Mouse (Mus musculus): ENCODE measurements around the gene Pard3.

Pard3 gene

GRCm38 (mm10) chr8:127341046-127341445, 277.4 kb downstream of the Pard3 start:
- DNase-seq (ENCODE audit: low spot score), result no peak

DNA sequence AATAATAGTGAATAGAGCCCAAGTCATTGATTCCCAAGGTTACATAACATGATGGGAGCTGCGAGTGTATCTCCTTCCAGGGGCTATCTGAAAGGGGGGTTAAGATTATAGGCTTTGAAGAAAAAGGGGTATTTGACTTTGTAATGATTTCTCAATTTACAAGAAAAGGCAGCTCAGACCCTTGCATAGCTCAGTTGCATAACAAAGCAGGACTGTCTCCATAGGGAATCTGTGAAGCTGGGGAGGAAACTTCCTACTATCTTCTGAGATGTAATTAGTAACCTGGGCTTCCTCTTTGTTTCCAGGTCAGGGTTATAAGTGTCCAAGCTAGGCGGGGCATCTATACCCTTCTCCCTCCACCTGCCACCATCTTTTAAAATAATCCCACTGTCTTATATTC, 279.4 kb downstream of the Pard3 start:
- no peak for DNase-seq (ENCODE audit: low spot score)

DNA sequence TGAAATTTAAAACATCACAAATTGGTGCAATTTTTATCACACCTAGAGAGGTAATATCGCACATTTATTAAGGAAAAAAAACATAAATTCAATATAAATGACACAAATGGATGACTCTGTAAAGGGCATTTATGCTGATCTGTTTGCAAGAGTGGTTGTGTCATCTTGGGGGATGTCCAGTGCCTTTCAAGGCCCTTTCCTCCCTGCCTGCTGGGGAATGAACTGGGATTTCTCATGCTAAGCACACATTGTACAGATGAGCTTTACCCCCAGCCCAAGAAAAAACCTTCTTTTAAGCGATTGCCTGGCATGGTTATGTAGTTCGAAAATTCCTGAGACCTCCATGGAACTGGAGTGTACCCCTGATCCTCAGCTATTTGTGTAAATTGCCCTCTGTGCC, 280.7 kb downstream of the Pard3 start:
- no peak for DNase-seq (ENCODE audit: low spot score)

GRCm38 (mm10) chr8:127345912-127346423, 282.3 kb downstream of the Pard3 start:
- no peak for DNase-seq (ENCODE audit: low spot score)

DNA sequence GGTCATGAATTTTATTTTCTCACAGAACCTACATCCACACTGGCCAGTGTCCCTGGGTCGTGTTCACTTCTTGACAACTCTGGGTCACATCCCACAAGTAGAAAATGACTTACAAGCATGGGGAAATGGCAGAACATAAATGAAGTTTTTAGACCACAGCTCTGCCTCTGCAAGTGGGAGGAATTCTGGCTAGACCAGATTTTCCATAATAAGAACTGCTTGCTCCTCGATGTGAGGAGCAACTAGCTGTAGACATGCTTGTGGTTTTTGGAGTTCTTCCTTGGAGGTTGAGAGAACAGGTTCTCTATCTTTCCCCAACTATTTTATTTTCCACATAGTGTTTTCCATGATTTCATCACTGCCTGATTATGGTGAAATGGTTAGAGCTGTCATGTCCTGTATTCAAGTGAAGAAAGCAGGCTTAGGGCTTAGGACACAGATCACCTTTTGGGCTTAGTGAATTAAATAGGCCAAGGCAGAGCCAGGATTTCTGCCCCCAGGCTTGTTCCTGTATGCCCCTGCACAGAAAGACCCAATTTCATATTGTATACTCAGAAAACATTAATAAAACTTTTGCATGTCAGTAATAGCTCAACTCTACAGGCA, 284.3 kb downstream of the Pard3 start:
- no peak for DNase-seq (ENCODE audit: low spot score)

- no peak for DNase-seq (ENCODE audit: low spot score)
Observed at GRCm38 (mm10) chr8:127361796-127362195, 298.1 kb downstream of the Pard3 start.

- DNase-seq (ENCODE audit: low spot score), result no peak
Observed at GRCm38 (mm10) chr8:127368347-127368746, 304.7 kb downstream of the Pard3 start.

GRCm38 (mm10) chr8:127371326-127371949, 307.7 kb downstream of the Pard3 start:
- DNase-seq (ENCODE audit: low spot score), result no peak

DNA sequence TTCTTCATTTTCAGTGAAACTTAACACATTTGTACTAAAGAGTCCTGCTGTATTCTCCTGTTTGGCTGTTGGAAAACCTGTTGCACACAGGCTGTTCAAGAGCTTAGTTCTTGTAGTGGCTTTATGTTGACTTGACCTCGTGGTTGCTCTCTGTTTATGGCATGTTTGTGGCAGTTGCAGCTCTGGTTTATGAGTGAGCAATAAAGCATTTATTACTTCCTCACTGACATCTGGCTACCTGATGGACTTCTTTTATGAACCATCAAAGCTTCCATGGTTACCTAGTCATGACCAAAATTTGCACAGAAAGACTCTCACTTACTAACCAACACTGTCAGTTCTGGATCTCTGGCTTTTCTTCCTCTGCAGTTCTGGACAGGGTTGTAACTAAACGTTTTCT, 314.1 kb downstream of the Pard3 start:
- no peak for DNase-seq (ENCODE audit: low spot score)

GRCm38 (mm10) chr8:127378994-127379858, 315.5 kb downstream of the Pard3 start:
- DNase-seq (ENCODE audit: low spot score), result no peak

DNA sequence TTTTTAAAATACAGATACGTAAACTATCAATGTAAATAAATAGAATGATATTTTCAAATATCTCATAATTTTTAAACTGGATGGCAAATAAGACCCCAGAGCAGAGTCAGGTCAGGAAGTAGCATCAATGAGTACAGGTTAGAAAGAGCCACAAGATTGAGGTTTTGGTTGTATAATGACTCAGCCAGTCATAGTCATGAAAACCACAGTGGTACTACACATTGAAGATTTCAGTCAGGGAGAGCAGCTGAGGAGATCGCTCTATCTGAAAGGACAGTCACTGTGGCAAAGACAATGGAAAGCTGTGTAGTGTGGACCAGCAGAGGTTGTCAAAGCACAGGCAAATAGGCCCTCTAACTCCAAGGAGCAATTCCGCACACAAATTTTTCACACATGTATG, 317.6 kb downstream of the Pard3 start:
- DNase-seq (ENCODE audit: low spot score), result no peak

GRCm38 (mm10) chr8:127392700-127393099, 329.0 kb downstream of the Pard3 start:
- no peak for DNase-seq (ENCODE audit: low spot score)

DNA sequence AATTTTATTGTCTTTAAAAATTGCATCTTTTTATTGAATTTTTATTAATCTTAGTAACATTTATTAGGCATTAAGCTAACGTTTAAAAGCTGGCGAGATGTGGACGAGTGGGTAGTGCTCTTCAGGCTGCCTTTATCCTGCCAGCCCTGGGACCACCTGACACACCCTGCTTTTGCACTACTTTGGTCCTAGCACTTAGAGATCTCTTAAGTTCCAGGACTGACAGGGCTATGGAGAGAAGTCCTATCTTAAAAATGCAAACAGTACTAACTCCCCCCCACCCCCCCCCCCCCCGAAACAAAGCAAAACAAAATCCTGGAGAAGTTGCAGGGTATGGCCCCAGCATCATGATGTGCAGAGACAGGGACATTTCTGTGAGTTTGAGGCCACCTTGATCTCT, 331.8 kb downstream of the Pard3 start:
- DNase-seq (ENCODE audit: low spot score), result no peak

DNA sequence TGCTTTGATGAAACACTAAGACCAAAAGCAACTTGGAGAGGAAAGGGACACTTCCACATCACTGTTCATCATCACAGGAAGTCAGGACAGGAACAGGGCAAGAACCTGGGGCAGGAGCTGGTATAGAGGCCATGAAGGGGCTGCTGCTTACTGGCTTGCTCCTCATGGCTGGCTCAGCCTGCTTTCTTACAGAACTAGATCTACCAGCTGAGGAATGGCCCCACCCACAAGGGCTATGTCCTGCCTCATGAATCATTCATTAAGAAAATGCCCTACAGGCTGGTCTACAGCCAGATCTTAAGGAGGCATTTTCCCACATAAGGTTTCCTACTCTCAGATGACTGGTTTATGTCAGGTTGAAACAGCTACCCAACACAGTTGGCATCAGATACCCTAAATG, 342.1 kb downstream of the Pard3 start:
- DNase-seq (ENCODE audit: low spot score), result no peak

DNA sequence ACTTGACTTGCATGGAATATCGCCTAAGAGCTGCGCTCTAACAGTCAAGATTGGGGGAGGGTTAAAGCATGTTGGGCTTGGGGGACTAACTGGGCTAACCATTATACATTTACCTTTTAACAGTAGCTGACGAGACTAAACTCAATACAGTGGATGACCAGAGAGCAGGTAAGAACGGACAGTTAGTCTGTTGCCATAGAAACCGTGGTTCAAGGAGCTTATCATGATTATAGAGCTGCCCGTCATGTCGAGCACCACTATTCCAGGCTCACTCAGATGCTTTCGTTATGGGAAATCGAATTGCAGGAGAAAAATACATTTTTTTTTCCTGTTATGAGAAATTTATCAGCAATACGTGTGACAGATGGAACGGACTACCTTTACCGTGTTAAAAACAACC, 346.9 kb downstream of the Pard3 start:
- no peak for DNase-seq (ENCODE audit: low spot score)

- no peak for DNase-seq (ENCODE audit: low spot score)
Observed at GRCm38 (mm10) chr8:127411190-127411848, 347.6 kb downstream of the Pard3 start.

- DNase-seq (ENCODE audit: low spot score), result no peak
Observed at GRCm38 (mm10) chr8:127423021-127423420, 359.3 kb downstream of the Pard3 start.

GRCm38 (mm10) chr8:127424211-127424916, 360.7 kb downstream of the Pard3 start:
- DNase-seq (ENCODE audit: low spot score), result no peak

DNA sequence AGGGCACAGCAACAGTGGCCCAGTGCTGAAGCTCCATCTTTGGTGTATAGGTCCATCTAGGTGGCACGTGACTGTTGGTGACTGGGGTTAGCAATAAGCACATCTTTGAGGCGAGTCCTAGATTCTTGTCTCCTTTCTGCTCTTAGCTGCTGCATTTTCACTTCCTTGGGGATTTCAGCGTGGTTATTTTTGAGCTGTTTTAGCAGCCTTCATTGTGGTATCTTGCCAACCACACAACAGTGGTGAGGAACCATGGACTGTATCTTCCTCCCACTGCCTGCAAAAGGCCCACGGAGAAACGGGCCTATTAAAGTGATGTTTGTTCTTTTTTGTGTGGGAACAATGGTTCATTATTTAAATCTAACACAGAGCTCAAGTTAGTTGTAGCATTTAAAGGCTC, 363.2 kb downstream of the Pard3 start:
- no peak for DNase-seq (ENCODE audit: low spot score)

- no peak for DNase-seq (ENCODE audit: low spot score)
Observed at GRCm38 (mm10) chr8:127428004-127428403, 364.3 kb downstream of the Pard3 start.

DNA sequence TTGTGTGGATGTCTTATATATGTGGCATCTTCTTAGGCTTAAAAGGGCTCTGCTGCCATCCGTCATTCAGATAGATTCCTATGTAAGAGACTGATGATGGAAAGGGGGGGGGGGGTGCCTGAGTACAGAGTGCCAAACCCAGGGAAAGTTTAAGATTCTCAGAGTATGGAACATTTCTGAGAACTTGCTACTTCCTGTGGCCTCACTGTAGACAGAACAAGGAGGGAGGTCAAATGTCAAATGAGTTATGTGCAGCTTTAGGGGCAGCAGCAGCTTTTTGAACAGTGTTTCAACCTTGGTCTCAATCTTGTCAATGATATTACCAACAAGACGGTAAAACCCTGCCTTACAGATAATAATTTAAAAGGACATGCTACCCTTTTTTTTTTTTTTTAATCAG, 367.5 kb downstream of the Pard3 start:
- no peak for DNase-seq (ENCODE audit: low spot score)

DNA sequence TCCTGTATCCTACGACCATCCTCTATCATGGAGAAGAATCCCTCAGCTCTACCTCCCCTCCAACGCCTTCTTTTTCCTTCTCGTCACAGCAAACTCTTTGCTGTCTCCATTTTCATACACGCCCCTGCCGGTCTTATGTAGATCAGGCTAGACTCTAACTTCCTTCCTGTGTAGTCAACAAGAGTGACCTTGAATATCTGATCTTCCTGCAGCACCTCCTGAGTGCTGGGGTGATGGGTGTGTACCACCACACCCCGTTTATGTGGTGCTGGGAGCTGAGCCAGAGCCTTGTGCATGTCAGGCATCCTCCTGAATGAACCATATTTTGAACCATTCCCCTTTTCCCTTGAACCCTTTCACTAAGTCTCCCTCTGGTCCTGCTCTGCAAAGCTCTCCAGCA, 372.3 kb downstream of the Pard3 start:
- DNase-seq (ENCODE audit: low spot score), result no peak

All from spleen, adult 12 weeks (tissue).